Mouse (Mus musculus): ENCODE results near the gene Rtp3.

The Rtp3 gene

DNA sequence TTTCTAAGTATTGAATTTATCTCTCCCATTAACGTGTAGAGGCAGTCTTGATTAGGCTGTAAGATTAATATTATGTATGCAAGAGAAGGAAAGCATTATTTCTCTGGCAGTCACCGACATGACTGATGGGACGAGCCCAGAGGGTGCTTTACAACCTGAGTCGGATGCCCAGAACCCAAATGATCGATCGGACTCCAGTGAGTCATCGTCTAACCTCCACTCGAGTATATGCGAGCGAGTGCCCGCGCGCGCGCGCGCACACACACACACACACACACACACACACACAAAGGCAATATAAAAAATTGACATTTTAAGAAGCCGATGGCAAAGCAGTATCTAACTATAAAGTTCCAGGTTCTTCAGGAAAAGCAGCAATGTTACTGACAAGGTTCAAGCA, 45.0 kb downstream of the Rtp3 start:
- DNase-seq (ENCODE audit: low spot score in 2 of 2), result no peak

- no peak for DNase-seq (ENCODE audit: low spot score in 2 of 2)
These were observed 46.1 kb downstream of the Rtp3 start for GRCm38 (mm10) chr9:110944265-110944664.

DNA sequence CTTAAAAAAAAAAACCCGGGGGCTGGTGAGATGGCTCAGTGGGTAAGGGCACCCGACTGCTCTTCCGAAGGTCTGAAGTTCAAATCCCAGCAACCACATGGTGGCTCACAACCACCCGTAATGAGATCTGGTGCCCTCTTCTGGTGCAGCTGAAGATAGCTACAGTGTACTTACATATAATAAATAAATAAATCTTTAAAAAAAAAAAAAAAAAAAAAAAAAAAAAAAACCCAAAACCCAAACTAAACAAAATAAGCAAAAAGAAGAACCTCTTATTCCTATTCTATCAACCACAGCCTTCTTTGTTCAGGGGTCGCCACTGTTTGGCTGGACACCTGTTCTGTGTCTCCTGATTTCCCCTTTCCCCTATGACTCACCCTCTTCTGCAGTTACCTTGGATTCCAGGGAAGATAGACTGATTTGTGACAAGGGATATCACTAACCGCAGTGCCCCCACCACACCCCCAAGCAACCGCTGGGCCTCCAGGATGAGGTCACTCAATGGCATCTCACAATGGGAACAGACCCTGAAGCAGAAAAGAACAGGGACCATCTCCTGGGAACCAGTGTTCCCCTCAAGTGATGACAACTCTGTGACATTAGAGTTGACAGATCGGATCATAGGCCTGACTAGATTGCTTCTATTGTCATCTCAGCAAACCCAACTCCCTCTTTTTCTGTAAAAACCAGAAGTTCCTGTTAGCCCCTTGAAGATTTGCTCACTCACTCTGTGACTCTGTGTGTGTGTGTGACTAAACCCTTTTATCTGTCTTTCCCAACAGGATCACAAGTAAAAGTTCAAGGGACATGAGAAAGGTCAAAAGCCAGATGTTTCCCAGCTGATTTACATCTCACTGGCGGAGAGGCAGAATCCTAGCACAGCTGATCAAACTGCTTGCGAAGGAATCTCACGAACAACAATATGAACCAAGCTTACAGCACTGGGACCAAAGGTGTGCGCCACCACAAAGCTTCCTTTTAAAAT, 52.6 kb downstream of the Rtp3 start:
- no peak for DNase-seq (ENCODE audit: low spot score in 2 of 2)

GRCm38 (mm10) chr9:110935941-110936340, 54.4 kb downstream of the Rtp3 start:
- DNase-seq (ENCODE audit: low spot score in 2 of 2), result no peak
